Mouse (Mus musculus): ENCODE data around the gene Tmem60. TPM values are rescaled to one million over a fixed set of nuclear protein-coding genes. Genes with fewer than 3 reads are reported as not detected.

Gene Tmem60
- total RNA-seq, 2 experiments from 2014 or later, result 22.8 to 23.1 TPM

DNA sequence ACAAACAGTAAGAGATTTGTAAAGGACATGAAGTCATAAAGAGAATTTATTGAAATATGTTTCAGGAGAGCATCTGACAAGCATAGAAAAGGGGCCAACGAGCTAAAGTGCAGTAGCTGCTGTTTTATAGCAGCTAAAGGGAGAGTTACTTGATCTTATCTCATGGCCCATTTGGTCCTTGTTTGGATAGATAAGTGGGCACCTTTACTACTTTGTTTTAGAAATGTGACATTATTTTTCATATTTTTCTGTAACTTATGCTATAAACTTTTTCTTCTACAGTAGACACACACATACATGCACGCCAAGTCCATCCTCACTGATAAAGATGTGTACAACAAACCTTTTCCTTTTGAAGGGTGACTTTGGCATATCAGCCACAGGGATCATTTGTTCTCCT lies 23.4 kb downstream of the Tmem60 start:
- DNase-seq, result no peak
- intact Hi-C loops (cut with DNase I), result no loop called here

DNA sequence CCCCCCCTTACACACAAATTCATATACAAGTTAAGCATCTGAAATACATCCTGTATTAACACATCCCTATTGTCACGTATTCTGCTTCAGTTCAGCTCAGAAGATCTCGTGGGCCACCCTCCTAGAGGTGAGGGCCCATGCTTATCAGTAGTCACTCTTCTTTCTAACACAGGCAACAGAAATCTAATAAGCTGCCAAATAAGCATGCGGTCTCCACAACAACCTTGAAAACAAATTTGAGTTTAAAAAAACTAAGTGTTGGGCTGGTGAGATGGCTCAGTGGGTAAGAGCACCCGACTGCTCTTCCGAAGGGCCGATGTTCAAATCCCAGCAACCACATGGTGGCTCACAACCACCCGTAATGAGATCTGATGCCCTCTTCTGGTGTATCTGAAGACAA lies 24.2 kb downstream of the Tmem60 start:
- intact Hi-C loops (cut with DNase I), result no loop called here
- DNase-seq, result no peak

DNA sequence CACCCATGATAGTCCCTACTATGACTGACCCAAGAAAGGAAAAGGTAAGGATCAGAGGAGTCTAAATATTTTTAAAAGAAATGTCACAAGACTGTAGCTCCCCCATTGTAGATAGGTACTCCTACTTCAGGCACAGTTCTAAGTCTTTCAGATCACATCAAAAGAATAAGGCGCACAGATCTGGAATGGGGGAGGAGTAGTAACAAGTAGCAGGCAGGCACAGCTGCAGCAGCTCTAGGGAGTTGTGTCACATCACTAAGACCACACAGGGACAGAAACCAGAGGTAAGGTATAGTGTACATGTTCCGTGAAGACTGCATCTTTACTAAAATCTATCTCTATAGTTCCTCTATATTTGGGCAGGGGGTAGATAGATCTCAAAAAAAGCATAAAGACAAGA lies 29.8 kb downstream of the Tmem60 start:
- intact Hi-C loops (cut with DNase I), result loop anchor here (2.0 to 10.0 kb wide), 4 partner anchors 39 to 351 kb away; no protein-coding TSS in a partner anchor

DNA sequence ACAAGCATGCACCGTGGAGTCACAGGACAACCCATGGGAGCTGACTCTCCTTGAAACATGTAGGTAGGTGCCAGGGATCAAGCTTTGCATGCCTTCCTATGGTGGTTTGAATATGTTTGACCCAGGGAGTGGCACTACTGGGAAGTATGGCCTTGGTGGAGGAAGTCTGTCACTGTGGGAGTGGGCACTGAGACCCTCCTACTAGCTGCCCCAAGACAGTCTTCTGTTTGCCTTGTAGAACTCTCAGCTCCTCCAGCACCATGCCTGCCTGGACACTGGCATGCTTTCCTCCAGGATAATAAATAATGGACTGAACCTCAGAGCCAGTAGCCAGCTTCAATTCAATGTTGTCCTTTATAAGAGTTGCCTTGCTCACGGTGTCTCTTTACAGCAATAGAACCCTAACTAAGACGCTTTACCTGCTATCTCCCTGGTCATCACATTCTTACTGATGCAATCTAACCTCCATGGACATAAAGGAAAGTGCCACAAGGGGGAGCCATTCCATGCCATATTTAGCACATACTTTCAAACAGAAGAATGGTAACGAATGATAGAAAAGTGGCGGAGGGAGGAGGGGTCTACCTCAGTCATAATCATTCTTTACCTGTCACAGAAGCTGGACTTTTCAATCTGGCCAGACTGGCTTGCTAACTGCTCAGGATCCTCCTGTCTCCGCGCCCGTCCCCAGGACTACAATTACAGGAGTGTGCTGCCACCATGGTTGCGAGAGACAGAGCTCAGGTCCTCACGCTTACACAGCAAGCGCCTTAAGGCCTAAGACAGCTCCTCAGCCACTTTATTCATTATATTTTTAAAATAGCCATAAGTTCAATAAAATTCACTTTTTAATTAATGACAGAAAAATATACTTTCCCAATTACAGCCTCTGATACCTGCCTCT lies 31.6 kb downstream of the Tmem60 start:
- intact Hi-C loops (cut with DNase I), result loop anchor here (2.0 to 10.0 kb wide), 4 partner anchors 37 to 349 kb away; no protein-coding TSS in a partner anchor
- DNase-seq, result peak; percentile 64 to 79

More for the DNA sequence above, 29.8 kb downstream of the Tmem60 start:
- no peak for DNase-seq

DNA sequence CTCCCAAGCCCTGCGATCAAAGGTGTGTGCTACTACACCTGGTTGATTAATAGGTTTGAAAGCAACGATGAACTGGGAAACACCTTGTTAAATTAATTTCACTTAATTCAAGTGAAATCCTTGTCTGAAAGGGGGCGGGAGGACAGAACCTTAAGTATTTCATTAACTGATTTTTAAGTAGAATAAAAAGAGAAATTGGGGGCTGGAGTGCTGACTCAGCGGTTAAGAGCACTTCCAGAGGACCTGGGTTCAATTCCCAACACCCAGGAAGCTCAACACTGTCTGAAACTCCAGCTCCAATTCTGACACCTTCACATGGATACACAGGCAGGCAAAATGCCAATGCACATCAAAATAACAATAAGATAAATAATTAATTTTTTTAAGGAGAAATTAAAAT lies 37.0 kb downstream of the Tmem60 start:
- intact Hi-C loops (cut with DNase I), result loop anchor here (10.0 kb wide), 1 partner anchor 226 kb away; no protein-coding TSS in a partner anchor
- no peak for DNase-seq

DNA sequence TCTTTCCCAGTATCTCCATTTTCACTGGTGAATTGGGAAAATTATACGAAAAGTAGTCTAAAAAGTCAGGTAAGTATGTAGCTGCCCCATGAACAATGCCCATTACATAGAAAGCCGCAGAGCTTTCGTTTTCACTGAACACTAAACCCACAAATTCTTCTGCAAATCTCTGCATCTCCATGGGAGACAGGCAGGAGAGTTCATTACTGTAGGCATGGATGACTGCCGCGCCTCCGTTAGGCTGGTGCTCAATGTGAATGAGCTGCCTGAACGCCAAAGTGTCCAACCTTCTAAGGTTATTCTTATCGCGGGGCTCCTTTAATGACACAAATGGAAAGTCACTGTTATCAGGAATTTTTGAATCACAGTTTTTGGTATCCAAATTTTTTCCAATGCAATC lies 37.6 kb downstream of the Tmem60 start:
- intact Hi-C loops (cut with DNase I), result loop anchor here (10.0 kb wide), 1 partner anchor 225 kb away; no protein-coding TSS in a partner anchor
- no peak for DNase-seq

DNA sequence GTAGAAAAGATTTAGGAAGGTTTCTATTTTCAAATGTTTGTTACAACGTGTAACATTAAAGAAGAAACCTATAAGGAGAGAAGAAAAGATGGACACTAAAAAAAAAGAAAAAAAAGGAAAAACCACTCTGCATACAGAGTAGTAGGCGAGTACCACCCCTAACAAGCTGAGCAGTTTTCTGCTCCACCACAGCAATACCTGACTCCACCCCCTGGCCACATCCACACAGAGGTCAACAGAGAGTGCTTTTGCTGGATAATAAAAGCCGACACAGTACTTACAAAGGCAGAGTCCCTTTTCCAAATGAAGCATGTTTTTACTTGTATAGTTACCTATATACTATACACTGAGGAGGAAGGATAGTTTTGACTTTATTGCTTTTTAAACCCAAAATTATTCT lies 42.6 kb downstream of the Tmem60 start:
- no peak for DNase-seq
- intact Hi-C loops (cut with DNase I), result no loop called here

DNA sequence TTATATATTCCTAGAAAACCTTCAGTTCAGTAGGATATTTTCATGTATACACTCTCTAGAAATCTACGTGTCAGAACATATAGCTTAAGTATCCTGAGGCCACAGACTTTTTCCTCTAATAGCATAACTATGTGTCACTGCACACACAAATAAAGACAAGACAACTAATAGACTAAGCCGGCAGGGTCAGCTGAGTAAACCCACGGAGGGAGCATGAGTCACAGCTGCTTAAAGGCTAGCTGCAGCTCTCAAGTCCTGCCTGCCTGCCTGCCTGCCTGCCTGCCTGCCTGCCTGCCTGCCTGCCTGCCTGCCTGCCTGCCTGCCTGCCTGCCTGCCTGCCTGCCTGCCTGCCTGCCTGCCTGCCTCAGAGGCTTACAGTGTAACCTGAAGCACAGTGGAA lies 43.5 kb downstream of the Tmem60 start:
- intact Hi-C loops (cut with DNase I), result no loop called here
- DNase-seq, result no peak

DNA sequence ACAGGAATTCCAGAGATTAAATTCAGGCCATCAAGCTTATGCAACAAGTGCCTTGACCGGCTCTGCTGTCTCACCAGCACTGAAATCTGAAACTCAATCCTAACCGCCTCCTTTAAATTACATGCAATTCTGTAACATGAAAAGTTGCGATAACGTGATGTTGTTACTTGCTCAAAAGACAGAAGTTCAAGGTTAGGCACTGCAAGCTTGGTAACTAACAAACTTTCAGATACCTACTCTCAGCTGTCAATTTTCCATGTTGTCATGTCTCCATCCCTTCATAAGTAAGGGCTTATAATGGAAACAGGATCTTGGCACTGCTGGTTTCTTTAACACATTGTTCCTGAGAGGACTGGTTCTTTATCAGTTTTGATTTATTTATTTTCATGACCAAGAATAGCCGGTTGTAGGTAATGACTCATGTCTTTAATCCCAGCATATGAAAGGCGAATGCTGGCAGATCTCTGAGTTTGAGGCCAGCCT lies 47.7 kb downstream of the Tmem60 start:
- intact Hi-C loops (cut with DNase I), result no loop called here
- DNase-seq, result no peak

DNA sequence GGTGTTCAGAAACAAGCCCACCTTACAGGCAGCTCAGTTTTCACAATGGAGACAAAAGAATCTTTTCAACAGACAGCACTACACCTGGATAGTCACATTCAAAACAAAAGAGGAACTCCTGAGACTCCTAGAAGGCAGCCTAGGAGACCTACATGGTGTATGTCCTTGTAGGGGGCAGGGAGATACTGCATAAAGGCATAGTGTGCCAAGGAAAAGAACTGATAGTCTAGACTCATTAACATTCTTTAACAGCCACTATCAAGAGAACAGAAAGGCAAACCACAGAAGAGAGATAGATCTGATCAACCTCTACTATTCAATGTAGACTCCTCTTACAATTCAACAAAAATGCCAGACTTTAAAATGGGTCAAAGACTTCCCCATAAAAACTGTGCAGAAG lies 48.4 kb downstream of the Tmem60 start:
- intact Hi-C loops (cut with DNase I), result no loop called here
- DNase-seq, result no peak

DNA sequence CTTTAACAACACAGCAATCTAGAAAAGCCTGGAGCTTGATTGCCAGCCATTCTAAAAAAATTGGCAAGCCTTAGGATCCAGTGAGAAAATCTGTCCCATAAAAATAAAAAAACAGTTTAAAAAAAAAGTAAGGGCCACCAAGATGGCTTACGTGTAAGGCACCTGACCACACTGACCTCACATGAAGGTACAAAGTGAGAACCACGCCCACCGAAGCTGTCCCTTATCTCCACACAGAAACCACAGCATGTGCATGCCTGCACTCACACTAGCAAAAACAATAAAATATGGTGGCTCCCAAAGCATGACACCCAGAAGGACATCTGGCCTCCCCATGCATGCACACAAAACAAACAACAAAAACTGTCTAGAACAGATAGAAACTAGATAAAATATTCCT lies 49.3 kb downstream of the Tmem60 start:
- DNase-seq, result no peak
- intact Hi-C loops (cut with DNase I), result no loop called here

DNA sequence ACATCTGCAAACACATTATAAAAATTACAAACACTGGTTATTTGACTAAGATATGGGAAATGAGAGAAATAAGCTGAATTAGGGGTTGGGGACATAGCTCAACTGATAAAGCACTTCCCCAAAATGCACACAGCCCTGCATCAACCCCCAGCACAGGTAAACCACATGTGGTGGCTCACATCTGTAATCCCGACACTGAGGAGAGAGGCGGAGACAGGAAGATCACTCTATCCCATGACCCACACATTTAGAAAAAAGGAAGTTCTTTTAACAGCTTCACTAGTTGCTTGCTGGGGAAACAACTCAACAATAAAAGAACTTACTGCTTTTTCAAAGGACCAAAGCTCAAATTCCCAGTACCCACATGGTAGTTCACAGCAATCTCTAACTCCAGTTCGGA lies 50.6 kb downstream of the Tmem60 start:
- intact Hi-C loops (cut with DNase I), result no loop called here
- DNase-seq, result no peak

DNA sequence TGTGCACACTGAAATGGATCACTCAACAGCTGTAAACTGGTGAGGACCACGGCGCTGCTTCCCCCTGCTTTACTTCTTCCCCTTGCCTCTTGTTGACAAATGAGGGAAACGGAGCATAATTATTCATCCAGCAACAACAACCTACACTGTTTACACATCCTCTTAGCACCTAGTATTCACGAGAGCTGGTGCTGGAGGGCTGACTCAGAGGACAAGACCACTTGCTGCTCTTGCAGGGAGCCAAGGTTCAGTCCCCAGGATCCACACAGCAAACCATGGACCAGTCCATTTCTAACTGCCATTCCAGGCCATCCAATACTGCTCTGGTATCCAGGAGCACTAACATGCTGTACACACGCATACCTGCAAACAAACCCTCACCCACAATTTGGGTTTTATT lies 53.9 kb downstream of the Tmem60 start:
- intact Hi-C loops (cut with DNase I), result no loop called here
- DNase-seq, result no peak

Other genes with a start within 250 kb of the Tmem60 start
- 10 to 100 TPM; 75.6 to 82.3 TPM for gene Phtf2, start 67 bp upstream of the Tmem60 start, total RNA-seq (2021)
- gene Rsbn1l, start 74.2 kb downstream of the Tmem60 start, total RNA-seq (2021), result 10 to 100 TPM; 17.0 to 20.1 TPM
- 10 to 100 TPM; 44.3 to 50.4 TPM for gene Ptpn12, start 173.7 kb downstream of the Tmem60 start, total RNA-seq (2021)

Data from heart, postnatal 10 days (tissue).